Mouse (Mus musculus) CD4-positive, CD25-positive, alpha-beta regulatory T cell, adult 2 months (primary cell): ENCODE measurements around the gene Tsen34.
"Not testable (repeated sequence)": the region's sequence is repeated elsewhere in the genome, so short reads cannot be mapped to it uniquely, and the experiment has no call there.

Source experiments
- DNase-seq: peaks from one replicate; pipeline ENCODE4 v3.0.0-alpha.2; 2012; ENCODE audit warnings: low read depth, low spot score

The Tsen34 gene

GRCm38 (mm10) chr7:3685400-3686187, 7.1 kb upstream of the Tsen34 start:
- DNase-seq = no peak

GRCm38 (mm10) chr7:3691919-3692318, 744 bp upstream of the Tsen34 start:
- DNase-seq = no peak

GRCm38 (mm10) chr7:3692987-3693808, 535 bp downstream of the Tsen34 start, which contains the start of gene Mboat7:
Mboat7 (minus strand) TSS chr7:3693523.
- DNase-seq = peak; percentile 97

DNA sequence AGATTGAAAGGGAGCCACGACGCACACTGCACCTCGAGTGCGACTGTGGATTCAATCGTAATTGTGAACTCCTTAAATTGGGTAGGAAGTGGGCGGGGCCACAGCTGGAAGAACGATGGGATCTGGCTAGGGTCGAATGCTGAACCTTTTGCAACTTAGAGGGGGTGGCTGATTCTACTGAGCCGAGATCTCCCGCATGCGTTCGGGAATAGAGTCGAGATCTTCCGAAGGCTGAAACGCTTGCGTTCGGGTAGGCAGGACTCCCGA, 1.1 kb downstream of the Tsen34 start:
- no peak for DNase-seq

DNA sequence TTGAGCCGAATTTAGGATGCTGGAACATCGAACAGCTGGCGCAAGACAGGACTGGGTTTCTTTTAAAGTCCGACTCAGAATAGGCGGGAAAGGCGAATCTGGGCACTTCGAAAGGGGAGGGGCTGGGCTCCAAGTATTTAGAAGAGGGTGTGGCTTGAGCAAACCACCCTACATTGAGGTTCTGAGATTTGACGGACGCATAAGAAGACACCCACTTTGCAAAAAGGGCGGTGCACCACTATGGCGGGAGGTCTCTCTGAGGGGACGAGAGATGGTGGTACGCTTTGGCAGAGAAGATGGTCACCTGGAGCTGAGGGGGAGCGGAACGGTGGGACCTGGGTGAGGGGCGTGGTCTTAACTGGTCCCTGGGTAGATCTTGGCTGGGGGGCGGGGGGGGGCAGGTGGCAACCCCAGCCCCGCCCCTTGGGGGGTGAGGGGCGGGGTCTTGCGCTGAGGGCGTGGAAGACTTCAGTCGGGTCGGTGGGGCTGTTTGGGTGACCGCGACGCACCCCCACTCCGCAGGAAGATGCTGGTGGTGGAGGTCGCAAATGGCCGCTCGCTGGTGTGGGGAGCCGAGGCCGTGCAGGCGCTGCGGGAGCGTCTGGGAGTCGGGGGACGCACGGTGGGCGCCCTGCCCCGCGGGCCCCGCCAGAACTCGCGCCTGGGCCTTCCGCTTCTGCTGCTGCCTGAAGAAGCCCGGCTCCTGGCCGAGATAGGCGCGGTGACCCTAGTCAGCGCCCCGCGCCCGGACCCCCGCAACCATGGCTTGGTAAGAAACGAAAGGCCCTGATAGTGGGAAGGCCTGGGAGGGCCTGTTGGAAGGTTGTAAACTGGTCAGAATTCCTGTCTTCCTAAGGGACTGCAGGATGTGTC, 1.6 kb downstream of the Tsen34 start:
- peak; percentile 85 for DNase-seq

DNA sequence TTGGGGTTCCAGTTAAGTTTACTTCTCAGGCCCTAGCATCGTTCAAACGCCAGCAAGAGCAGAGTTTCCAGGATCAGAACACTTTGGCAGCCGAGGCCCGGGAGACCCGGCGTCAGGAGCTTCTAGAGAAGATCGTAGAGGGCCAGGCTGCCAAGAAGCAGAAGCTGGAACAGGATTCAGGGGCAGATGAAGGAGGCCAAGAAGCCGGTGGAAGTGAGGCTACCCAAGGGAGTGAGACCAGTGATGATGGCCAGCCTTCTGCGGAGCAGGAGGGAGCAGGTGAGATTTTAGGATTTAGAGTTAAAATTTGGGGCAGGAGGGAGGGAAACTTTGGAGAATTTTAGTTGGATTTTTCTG, 2.3 kb downstream of the Tsen34 start:
- DNase-seq = not testable (repeated sequence)

DNA sequence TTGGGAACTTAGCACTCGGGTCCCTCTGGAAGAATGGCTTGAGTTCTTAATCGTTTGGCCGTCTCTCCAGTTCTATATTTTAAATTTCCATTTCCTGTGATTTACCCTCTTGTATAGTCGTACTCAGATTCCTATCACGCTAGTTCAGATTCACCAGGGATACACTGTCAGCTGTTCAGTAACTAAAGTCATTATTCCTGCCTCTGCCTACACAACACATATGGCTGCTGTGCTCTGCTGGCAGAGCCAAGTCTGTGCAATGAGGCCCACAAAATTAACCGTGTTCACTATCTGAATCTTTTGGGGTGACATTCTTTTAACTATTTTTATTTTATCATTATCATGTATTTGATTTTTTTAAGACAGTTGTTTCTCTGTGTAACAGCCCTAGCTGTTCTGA, 5.8 kb downstream of the Tsen34 start:
- no peak for DNase-seq

GRCm38 (mm10) chr7:3703148-3703878, 10.7 kb downstream of the Tsen34 start:
- no peak for DNase-seq

- DNase-seq = peak; percentile 99
Measured at GRCm38 (mm10) chr7:3703879-3704441, 11.3 kb downstream of the Tsen34 start, which contains the start of gene Rps9. Rps9 (plus strand) TSS chr7:3703993.

- no peak for DNase-seq
Measured at GRCm38 (mm10) chr7:3704475-3704874, 11.8 kb downstream of the Tsen34 start.

DNA sequence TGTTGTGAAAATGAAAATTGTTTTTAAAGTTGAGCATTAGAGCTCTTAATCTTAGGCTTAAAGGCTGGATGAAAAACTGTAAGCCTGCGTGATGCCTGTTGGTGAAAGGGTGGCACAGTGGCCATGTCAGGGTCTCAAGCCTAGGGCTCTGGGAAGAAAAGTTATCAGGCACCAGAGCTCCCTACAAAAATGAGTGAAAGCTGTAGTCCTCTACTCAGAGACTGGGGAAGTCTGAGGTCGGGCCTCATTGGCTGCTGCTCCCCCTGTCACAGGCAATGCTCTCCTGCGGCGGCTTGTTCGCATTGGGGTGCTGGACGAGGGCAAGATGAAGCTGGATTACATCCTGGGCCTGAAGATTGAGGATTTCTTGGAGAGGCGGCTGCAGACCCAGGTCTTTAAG, 12.8 kb downstream of the Tsen34 start:
- not testable (repeated sequence) for DNase-seq

DNA sequence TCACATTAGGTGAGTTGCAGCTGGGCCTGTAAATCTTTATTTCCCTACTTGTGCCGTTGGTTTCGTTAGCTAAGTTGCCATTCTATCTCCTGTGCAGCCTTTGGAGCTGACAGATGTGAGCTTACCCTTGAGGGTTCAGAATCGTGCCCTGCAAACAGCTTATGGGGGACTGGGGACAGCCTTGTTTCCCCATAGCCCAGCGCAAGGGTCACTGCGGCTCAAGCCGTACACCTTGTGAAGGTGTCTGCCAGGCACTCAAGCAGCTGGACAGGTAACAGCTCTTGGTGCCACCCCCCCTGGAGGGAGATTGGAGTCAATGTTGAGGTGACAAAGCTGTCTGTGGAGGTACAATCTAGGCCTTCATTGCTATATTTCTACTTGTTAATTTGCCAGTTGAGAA, 13.2 kb downstream of the Tsen34 start:
- peak; percentile 17 for DNase-seq

DNA sequence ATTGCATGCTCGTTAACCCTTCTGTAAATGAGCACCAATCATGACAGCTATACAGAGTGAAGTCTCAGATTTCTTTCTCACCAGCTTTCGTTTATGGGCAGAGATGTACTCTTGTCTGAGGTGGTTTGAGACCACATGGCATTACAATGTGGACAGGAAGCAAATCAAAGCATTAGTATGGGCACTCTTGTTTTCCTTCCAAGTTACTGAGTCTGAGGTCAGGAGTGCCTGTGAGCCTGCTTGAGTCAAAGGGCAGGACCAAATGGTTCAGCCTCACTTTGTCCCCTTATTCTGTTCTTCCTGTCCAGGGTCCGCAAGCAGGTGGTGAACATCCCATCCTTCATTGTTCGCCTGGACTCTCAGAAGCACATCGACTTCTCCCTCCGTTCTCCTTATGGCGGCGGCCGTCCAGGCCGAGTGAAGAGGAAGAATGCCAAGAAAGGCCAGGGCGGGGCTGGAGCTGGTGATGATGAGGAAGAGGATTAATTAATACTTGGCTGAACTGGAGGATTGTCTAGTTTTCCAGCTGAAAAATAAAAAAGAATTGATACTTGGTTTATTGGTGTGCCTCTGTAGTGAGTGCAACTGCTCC, 13.8 kb downstream of the Tsen34 start:
- no peak for DNase-seq

GRCm38 (mm10) chr7:3707027-3707426, 14.4 kb downstream of the Tsen34 start:
- DNase-seq = peak; percentile 33

- DNase-seq = no peak
Measured at GRCm38 (mm10) chr7:3707568-3708413, 15.1 kb downstream of the Tsen34 start.

- DNase-seq = not testable (repeated sequence)
Measured at GRCm38 (mm10) chr7:3708447-3708980, 15.9 kb downstream of the Tsen34 start.

DNA sequence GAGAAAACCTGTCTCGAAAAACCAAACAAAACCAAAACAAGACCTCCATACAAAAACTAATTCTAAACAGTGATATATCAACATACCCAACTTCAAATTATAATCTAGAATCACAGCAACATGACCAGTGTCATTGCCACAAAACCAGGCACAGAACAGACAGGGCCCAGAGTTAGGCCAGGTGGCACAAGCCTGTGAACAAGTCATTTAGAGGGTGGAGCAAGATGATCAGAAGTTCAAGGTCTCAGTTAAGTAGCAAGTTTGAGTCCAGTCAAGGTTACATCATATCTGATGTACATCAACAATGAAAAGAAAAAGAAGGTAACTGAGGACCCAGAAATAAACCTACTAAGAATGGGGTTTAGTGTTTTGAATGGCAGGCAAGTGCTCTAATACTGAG, 16.3 kb downstream of the Tsen34 start:
- DNase-seq = no peak

GRCm38 (mm10) chr7:3712264-3712942, 19.7 kb downstream of the Tsen34 start:
- no peak for DNase-seq

GRCm38 (mm10) chr7:3715249-3715648, 22.6 kb downstream of the Tsen34 start:
- DNase-seq = no peak
